Mouse (Mus musculus): ENCODE data around the gene Med27. TPM values are rescaled to one million over a fixed set of nuclear protein-coding genes. Genes with fewer than 3 reads are reported as not detected.

Med27 gene
- polyA plus RNA-seq (2021; fragmentation: Nextera tagmentation): 38.2 and 46.9 TPM in 2 replicates
- long read RNA-seq, experiment 1, transcript Med27-201 (8 exons, 1,254 nt): major isoform, 46 of 56 reads
- long read RNA-seq, experiment 1, partial matches to known transcripts: 2 of 56 reads
- long read RNA-seq, experiment 1, other reads (novel, unspliced or antisense): 6 of 56 reads
- long read RNA-seq, experiment 2, transcript Med27-201 (8 exons, 1,254 nt): major isoform, 36 of 45 reads
- long read RNA-seq, experiment 2, partial matches to known transcripts: 5 of 45 reads
- long read RNA-seq, experiment 2, other reads (novel, unspliced or antisense): 3 of 45 reads

GRCm38 (mm10) chr2:29346629-29347271 is at the start of gene Med27:
Med27 (plus strand) TSS chr2:29346819.

Other genes starting within 250 kb of the Med27 start
- 6.0 and 7.7 TPM in 2 replicates for gene Setx, start 222.6 kb upstream of the Med27 start, polyA plus RNA-seq (2021; fragmentation: Nextera tagmentation)
- 13.2 and 30.6 TPM in 2 replicates for gene Ntng2, start 93.8 kb upstream of the Med27 start, polyA plus RNA-seq (2021; fragmentation: Nextera tagmentation)

Data from left cerebral cortex, adult 6 months (tissue).